Mouse (Mus musculus): ENCODE results near the gene Spaca3.

Spaca3 gene

DNA sequence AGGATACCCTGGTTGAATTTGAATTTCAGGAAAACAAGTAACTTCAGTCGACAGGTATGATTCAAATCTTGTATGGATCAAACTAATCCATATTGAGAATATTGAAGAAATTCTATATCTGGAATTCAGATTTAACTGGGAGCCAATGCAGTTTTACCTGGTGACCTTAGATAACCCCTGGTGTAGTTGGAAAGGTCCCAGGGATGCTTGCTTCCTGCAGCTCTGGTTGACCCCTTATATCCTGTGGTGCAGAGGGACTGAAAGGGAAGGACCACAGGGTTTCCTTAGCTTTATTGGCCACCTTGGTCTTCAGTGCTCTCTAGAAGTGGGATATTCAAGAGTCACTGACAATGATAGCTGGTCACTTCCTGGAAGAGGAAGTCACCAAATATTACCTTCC, 9.9 kb downstream of the Spaca3 start:
- ATAC-seq (ENCODE audit: low TSS enrichment): no peak

- 0 out of 2 replicates have a peak, but pooled peaks have one; percentile 18 for ATAC-seq (ENCODE audit: low TSS enrichment)
These were observed 14.6 kb downstream of the Spaca3 start for GRCm38 (mm10) chr11:80872509-80873474.

DNA sequence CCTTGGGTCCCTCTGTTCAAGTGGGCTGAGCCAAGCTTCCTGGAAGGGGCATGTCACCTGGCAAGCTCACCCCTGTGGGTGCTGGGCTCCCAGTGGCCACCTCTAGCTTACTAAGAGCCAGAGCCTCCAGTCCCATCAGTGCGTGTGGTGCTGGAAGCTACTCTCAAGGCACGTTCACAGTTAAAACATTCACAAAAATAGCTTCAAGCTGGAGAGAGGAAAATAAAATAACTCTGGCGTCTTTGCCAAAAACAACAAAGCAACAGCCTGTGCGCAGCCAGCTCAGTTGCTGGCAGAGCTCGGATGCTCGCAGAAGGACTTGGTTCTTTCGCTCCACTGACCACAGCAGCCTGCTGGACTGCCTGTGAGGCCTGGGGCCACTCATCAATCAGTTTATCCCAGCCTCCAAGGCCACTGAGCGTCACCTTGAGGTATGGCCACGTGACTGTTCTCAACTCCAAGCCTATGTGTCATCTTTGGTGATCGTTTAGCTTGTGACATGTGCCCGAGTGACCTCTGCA, 19.0 kb downstream of the Spaca3 start:
- ATAC-seq (ENCODE audit: low TSS enrichment): peak; percentile 70

GRCm38 (mm10) chr11:80878026-80878425, 19.9 kb downstream of the Spaca3 start:
- no peak for ATAC-seq (ENCODE audit: low TSS enrichment)

DNA sequence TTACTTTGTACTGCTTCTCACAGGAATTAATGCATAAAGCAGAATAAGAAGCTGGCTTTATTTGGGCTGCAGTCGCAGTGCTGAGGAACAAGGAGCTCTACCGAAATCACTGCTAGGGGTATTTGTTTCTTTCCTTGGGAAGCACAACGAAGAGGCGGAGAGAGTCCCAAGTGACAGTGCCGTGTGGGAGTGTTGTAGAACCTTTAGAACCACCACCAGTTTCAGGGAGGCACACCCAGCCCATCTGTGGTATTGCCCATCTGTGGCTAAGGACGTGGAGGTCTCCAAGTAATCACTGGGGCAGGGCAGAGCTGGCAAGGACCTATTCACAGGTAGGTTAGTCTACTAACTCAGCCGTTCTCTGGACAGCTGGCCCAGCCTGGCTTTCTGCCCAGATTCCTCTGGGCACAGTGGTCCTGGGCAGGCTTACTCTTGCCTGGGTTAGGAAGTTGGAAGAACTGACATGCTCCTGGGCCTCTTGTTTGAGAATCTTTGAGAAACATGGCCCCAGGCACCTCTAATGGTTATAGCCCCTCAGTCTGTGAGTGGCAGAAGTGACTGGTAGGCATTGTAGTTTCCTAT, 24.2 kb downstream of the Spaca3 start:
- ATAC-seq (ENCODE audit: low TSS enrichment): peak; percentile 48; the same call in 1 of the 2 replicates

DNA sequence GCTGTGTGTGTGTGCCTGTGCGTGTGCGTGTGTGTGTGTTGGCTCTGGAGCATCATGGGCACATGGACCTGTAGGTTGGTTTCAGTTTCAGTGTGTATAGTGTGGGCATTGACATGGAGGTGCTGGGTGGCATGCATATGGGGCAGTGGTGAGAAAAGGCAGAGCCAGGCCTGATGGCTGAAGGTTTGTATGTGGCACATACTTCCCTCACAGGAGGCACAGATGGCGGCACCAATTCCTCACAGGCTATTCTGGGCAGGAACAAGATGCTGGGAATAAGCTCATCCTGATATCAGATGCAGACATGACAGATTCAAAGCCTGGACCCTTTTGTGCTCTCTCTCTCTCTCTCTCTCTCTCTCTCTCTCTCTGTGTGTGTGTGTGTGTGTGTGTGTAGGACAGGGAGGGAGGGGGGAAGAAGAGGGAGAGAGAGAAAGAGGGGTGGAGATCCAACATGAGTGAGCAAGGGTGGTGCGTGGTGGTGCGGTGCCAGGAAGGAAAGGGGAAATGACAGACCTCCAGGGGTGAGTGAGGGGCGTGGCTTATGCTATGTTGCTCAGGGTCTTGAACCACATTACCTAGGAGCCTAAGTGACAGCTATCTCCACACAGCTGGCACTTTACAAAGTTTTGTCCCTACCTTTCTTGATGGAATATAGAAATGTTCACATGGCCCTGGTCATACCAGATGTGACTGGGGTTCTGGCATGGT, 26.5 kb downstream of the Spaca3 start:
- ATAC-seq (ENCODE audit: low TSS enrichment): peak; percentile 48; the same call in 1 of the 2 replicates

DNA sequence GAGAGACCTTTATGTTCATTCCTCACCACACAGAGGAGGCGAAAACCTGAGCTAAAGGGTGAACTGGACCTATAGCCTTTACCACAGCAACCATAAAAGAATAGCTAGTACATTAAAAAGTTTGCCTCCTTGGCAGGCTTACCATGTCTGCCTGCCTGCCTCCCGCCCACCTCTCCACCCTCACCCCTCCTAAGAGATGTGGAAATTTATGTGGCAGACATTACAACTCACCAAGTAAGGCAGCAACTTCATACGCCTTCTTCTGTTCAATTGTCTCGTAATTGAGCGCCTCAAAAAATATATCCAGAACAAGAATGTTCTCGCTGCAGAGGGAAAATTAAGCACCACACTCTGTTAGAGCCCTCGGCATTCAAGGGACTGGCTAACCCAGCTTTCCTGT, 28.2 kb downstream of the Spaca3 start:
- ATAC-seq (ENCODE audit: low TSS enrichment): peak; percentile 68

- ATAC-seq (ENCODE audit: low TSS enrichment): no peak
These were observed 28.9 kb downstream of the Spaca3 start for GRCm38 (mm10) chr11:80887021-80887420.

GRCm38 (mm10) chr11:80889336-80890063, 31.3 kb downstream of the Spaca3 start:
- ATAC-seq (ENCODE audit: low TSS enrichment): no peak

DNA sequence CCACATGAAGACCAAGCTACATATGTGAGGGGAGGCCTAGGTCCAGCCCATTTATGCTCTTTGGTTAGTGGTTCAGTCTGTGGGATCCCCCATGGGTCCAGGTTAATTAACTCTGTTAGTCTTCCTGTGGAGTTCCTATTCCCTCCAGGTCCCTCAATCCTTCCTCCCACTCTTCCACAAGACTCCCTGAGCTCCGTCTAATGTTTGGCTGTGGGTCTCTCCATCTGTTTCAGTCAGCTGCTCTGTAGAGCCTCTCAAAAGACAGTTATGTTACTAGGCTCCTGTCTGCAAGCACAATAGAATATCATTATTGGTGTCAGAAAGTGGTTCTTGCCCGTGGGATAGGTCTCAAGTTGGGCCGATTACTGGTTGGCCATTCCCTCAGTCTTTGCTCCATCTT, 37.7 kb downstream of the Spaca3 start:
- no peak for ATAC-seq (ENCODE audit: low TSS enrichment)

- ATAC-seq (ENCODE audit: low TSS enrichment): no peak
These were observed 42.4 kb downstream of the Spaca3 start for GRCm38 (mm10) chr11:80900555-80900954.

DNA sequence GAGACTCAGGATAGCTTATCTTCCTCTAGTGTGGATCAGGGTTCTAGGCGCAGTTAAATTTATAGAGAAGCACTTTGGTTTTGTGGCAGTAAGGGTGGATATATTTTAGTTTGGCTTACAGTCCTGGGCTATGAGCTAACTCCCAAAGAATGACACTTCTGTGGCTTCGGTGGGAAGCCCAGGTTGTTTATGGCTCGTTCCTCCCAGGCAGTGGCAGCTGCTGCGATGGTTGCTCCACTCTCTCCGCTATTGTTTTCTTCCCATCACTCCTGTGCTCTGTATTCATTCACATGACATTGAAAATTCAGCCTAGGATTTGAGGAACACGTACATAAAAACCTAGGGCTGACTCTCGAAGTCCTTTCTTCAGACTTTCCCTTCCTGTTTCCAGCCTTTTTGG, 44.5 kb downstream of the Spaca3 start:
- ATAC-seq (ENCODE audit: low TSS enrichment): no peak

DNA sequence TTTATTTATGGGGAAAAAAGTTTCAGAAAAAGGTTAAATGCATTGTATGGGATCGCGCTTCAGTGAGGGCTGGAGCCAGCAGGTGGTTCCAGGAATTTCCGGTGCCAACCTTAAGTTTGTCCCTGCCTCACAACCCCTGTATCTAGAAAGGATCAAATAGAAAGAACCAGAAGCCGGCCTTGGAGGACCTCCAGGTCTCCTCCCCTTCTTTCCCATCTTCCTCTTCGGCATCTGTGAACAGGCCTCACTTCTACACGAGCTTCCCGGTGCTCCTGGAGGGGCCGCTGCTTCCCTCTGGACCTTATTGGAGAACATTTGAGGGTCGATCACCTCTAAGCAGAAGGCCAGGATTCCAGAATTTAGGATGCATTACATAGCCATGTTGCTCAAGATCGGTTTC, 45.3 kb downstream of the Spaca3 start:
- no peak for ATAC-seq (ENCODE audit: low TSS enrichment)

GRCm38 (mm10) chr11:80904559-80904958, 46.4 kb downstream of the Spaca3 start:
- no peak for ATAC-seq (ENCODE audit: low TSS enrichment)

GRCm38 (mm10) chr11:80906456-80906855, 48.3 kb downstream of the Spaca3 start:
- peak; percentile 68; the same call in 1 of the 2 replicates for ATAC-seq (ENCODE audit: low TSS enrichment)

DNA sequence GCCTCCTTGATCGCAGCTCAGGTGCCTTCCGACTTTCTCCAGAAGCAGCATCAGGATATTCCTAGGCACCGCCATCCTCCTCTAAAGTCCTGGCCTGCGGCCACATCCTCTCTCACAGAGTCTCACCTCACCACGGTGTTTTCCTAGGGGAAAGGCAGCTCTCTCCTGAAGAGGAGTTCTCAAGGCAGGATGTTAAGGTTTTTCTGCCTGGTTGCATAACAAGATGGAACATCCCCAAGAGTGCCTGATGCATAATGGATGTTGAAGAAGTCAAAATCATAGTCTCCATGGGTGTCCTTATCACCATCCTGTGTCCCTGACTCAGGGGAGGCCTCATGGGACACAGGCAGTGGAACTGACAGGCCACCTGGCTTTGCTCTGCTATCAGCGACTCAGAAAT, 49.7 kb downstream of the Spaca3 start:
- peak; percentile 80 for ATAC-seq (ENCODE audit: low TSS enrichment)

DNA sequence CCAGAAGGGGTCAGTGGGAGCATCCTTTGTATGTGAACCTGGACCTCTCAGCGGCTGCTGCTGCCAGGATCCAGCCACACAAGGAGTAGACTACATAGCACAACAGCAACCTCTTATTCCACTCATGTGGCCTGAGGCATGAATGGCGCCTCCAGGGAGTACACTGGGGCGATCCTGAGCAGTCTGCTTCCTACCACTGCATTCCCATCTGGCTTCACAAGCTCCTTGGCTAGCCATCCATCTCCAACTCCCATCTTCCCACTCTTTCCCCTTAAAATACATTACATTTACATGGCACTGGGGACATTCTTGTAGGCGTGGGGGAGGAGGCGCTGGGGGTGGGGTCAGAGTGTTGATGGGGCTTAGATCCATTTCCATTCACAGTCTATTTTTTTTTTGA, 54.6 kb downstream of the Spaca3 start:
- ATAC-seq (ENCODE audit: low TSS enrichment): peak; percentile 74

- ATAC-seq (ENCODE audit: low TSS enrichment): peak; percentile 22; the same call in 1 of the 2 replicates
These were observed 55.4 kb downstream of the Spaca3 start for GRCm38 (mm10) chr11:80913408-80914024.

Data from frontal cortex, adult (tissue).